Mouse (Mus musculus) intestine, embryonic 15.5 days (tissue): ENCODE measurements at regions not wholly inside any gene's neighbourhood (a gene's known extent, or its start where the extent isn't known, plus 50 kb on each side); places are given as distances from the start of the nearest gene placed in this dataset.
A peak's percentile ranks its signal among the peaks of the same experiment; 100 is the strongest.

Source experiments
- ATAC-seq: fragments of 200-750 bp; cut with Nextera tagmentation; 2 replicates; pipeline ENCODE4 v1.8.0; 2017; ENCODE audit warnings: moderate TSS enrichment, moderate library complexity
- H3K27ac ChIP-seq: fragments of 300-500 bp; sonication (generic); 2 replicates; pipeline ENCODE4 v1.5.1; 2015; ENCODE audit warnings: mild to moderate bottlenecking, inconsistent platforms
- H3K27me3 ChIP-seq: fragments of 300-500 bp; sonication (generic); replicated peaks from 2 replicates; pipeline ENCODE4 v1.6.1; 2015; ENCODE audit warnings: inconsistent platforms
- H3K36me3 ChIP-seq: fragments of 300-500 bp; sonication (generic); 2 replicates; pipeline ENCODE4 v1.6.1; 2015; ENCODE audit warnings: inconsistent platforms
- H3K4me1 ChIP-seq: fragments of 300-500 bp; sonication (generic); replicated peaks from 2 replicates; pipeline ENCODE4 v1.6.1; 2015; ENCODE audit warnings: inconsistent platforms
- H3K4me2 ChIP-seq: fragments of 300-500 bp; sonication (generic); replicated peaks from 2 replicates; pipeline ENCODE4 v1.6.1; 2015; ENCODE audit warnings: mild to moderate bottlenecking, inconsistent platforms
- H3K4me3 ChIP-seq: fragments of 300-500 bp; sonication (generic); replicated peaks from 2 replicates; pipeline ENCODE4 v1.5.1; 2015; ENCODE audit warnings: inconsistent platforms
- H3K9ac ChIP-seq: fragments of 300-500 bp; sonication (generic); 2 replicates; pipeline ENCODE4 v1.6.1; 2015; ENCODE audit warnings: inconsistent platforms
- H3K9me3 ChIP-seq: fragments of 300-500 bp; sonication (generic); 2 replicates; pipeline ENCODE4 v1.6.1; 2016; ENCODE audit warnings: inconsistent platforms
- WGBS: fragments of 180-500 bp; shearing (Covaris S2); methylation state at CpG from one replicate; pipeline ENCODE4 v1.1.7; 2015; 5-methylcytosine and 5-hydroxymethylcytosine counted together

DNA sequence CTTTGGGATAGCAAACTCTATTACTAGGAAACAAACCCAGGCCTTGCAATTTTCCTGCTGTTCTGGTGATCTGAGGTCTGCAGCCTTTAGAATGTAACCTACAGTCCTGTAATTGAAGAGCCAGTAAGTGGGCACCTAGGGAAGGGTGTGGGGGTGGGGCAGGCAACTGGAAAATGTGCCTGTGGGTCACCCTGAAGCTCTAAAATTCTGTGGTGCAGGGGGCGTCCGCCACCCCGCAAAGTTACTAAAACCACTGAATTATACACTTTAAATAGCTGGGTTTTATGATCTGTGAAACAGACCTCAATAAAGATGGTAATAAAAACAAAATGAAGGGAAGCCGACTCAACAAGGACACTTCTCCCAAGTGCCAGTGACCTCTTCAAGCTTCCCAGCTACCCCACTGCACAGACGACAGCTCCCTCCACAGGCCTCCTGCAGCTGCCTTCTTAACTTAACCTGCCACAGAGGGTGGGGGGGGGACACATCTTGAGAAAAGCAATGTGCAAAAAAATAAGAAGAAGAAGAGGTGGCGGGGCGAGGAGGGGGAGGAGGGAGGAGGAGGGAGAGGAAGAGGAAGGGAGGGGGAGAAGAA, 205.9 kb downstream of the Xxylt1 start:
- Histone ChIP-seq H3K9me3 (no peaks in the 10 kb centered on the region), H3K27ac (no peak overlapping the region), H3K4me2 (no peak overlapping the region), H3K4me3 (no peak overlapping the region), H3K9ac (no peak overlapping the region), H3K36me3 (no peaks in the 10 kb centered on the region), H3K27me3 (no peaks in the 10 kb centered on the region), H3K4me1 (0 out of 2 replicates have a peak, but pooled peaks cover 2% of the 10 kb centered on the region)
- WGBS: 43% methylated on average over 7 of the region's 7 CpGs
- no peak for ATAC-seq

DNA sequence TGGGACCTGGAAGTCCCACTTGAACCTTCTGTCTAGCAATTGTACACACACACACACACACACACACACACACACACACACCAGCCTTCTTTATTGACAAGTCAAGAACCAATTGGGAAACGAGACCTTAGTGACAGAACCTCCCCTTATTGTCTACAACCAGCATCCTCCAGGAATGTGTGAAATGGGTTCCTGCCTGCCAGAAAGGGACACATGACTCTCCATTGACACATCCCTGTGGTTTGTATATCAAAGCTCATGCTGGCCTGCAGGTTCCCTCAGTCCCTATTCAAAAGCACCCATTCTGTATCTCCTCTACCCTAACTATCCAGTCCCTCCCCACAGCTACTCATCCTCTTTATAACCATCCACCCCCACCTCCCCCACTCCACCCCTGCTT, 202.4 kb downstream of the Xxylt1 start:
- no peak for ATAC-seq
- peaks cover 2% of the 10 kb centered on the region; the same call in 1 of the 2 replicates for H3K4me1 ChIP-seq
- H3K9ac ChIP-seq: no peak overlapping the region
- H3K4me2 ChIP-seq: no peak overlapping the region
- H3K9me3 ChIP-seq: no peaks in the 10 kb centered on the region
- WGBS: 71% methylated on average over 1 of the region's 1 CpGs
- H3K27me3 ChIP-seq: no peaks in the 10 kb centered on the region
- H3K4me3 ChIP-seq: no peak overlapping the region
- H3K27ac ChIP-seq: no peak overlapping the region
- no peaks in the 10 kb centered on the region for H3K36me3 ChIP-seq

DNA sequence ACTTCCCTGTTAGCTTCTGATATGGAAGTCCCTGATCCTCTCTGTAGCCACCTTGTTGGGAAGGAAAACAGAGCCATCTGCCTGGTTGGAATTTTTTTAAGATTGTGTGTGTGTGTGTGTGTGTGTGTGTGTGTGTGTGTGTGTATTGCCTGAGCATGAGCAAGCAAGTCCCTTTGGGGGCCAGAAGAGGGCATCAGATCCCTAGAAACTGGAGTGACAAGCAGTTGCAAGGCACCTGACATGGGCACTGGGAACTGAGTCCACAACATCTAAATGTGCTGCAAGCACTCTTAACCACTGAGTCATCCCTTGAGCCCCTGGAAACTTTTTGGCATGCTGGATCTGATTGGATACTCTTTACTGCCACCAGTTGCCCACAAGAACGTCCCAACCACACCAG, 201.4 kb downstream of the Xxylt1 start:
- no peak for ATAC-seq
- WGBS: 90% methylated on average over 1 of the region's 1 CpGs
- no peaks in the 10 kb centered on the region for H3K36me3 ChIP-seq
- no peak overlapping the region for H3K4me2 ChIP-seq
- no peaks in the 10 kb centered on the region; the same call in 1 of the 2 replicates for H3K4me1 ChIP-seq
- H3K27ac ChIP-seq: no peak overlapping the region
- H3K4me3 ChIP-seq: no peak overlapping the region
- no peak overlapping the region for H3K9ac ChIP-seq
- H3K9me3 ChIP-seq: no peaks in the 10 kb centered on the region
- H3K27me3 ChIP-seq: no peaks in the 10 kb centered on the region

DNA sequence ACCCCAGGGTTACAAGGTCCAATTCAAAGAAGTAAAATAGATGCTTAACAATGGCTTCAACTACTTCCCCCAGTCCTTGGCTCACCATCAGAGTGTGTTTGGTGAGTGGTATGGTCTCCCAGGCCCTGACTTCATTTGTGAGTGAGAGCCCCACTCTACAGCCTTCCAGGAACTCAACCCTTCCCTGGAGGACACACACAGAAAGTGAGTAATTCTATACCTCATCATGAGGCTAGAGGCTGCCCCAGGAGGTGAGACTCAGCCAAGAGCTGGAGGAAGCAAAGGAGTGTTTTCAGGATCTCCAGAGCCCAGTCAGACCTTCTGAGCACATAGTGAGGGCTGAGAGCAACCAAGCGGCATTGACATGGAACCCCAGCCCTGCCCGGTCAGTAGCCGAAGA, 200.6 kb downstream of the Xxylt1 start:
- Histone ChIP-seq H3K4me3 (no peak overlapping the region), H3K9me3 (no peaks in the 10 kb centered on the region), H3K36me3 (no peaks in the 10 kb centered on the region), H3K27ac (no peak overlapping the region), H3K4me2 (no peak overlapping the region), H3K27me3 (no peaks in the 10 kb centered on the region), H3K4me1 (no peaks in the 10 kb centered on the region; the same call in 1 of the 2 replicates), H3K9ac (no peak overlapping the region)
- 91% methylated on average over 3 of the region's 3 CpGs for WGBS
- no peak for ATAC-seq

DNA sequence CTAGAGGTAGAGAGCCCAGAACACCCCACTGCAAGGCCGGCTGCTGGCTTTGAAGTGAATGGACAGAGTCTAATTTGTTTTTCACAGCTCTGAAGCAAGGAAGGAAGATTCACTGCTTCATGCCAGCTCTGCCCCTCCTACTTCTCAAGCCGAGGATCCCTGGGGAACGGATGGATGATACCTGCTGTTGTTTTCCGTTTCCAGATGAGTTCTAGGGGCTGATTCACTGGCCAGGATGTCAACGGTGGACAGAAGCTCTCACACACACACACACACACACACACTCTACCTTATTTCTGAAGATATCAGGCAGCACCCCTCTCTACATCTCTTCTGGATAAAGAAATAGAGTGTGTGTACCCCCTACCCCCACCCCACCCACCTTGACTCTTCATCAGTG, 200.0 kb downstream of the Xxylt1 start:
- Histone ChIP-seq H3K36me3 (no peaks in the 10 kb centered on the region), H3K27ac (no peak overlapping the region), H3K9ac (no peak overlapping the region), H3K9me3 (no peaks in the 10 kb centered on the region), H3K4me1 (no peaks in the 10 kb centered on the region; the same call in 1 of the 2 replicates), H3K4me2 (no peak overlapping the region), H3K27me3 (no peaks in the 10 kb centered on the region), H3K4me3 (no peak overlapping the region)
- WGBS: 62% methylated on average over 5 of the region's 5 CpGs
- no peak for ATAC-seq

DNA sequence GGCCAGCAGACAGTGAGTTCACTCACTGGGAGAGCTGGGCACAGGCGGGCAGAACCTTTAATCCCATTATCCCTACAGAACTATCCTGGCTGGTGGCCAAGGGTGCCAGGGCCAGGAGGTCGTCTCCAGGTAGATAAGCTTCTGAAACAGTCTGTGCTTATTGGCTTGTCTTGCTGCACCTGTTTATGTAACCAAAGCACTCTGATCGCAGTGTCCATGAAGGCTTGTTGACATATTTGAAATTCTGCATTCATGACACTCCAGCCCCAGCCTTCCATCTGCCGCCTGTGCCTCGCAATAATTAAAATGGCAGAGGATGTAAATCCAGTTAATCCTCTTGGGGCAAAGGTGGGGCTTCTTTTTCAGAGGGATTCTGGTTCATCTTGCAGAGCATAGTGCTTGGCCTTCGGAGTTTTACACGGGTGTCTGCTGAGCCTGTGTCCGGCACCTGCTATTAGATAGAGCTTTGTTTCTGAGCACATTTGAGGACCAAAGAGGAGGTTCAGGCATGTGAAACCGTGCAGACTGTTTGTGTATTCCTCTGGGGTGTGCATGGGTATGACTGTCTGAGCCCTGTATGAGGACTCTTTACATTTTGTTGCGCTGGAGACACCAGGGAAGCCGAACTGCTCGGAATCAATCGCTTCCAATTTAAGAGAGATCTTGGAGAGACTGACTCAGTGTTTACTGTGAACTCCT, 197.6 kb downstream of the Xxylt1 start:
- WGBS: 47% methylated on average over 13 of the region's 13 CpGs

DNA sequence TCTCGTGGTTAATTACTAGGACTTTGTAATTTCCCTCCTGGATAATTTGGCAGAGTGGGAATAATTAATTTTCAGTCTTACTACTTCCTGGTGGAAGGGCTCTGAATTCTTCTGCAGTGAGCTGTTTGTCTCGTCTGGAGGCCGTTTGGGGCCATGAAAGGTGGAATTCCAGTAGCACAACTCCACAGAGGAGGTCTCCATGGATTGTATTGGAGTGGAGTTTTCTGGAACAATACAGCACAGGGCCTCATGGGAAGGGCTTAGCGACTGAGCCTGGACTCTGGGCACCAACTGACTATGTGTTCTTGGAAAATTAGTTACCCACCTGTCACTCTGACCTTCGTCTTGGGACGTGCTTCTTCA, 197.1 kb downstream of the Xxylt1 start:
- no peaks in the 10 kb centered on the region for H3K36me3 ChIP-seq
- peak overlapping the region; percentile 22; the same call in 1 of the 2 replicates for H3K4me2 ChIP-seq
- no peaks in the 10 kb centered on the region for H3K27me3 ChIP-seq
- no peaks in the 10 kb centered on the region for H3K9me3 ChIP-seq
- no peaks in the 10 kb centered on the region; the same call in 1 of the 2 replicates for H3K4me1 ChIP-seq
- no peak overlapping the region for H3K9ac ChIP-seq
- H3K4me3 ChIP-seq: no peak overlapping the region
- no peak overlapping the region for H3K27ac ChIP-seq
- ATAC-seq: peak; percentile 45
- 47% methylated on average over 6 of the region's 6 CpGs for WGBS

More for the DNA sequence above, 197.6 kb downstream of the Xxylt1 start:
- no peaks in the 10 kb centered on the region; the same call in 1 of the 2 replicates for H3K4me1 ChIP-seq
- H3K36me3 ChIP-seq: no peaks in the 10 kb centered on the region
- no peaks in the 10 kb centered on the region for H3K9me3 ChIP-seq
- no peaks in the 10 kb centered on the region for H3K27me3 ChIP-seq
- H3K4me2 ChIP-seq: peak overlapping the region; percentile 22; the same call in 1 of the 2 replicates
- H3K9ac ChIP-seq: no peak overlapping the region
- no peak overlapping the region for H3K4me3 ChIP-seq
- ATAC-seq: peak; percentile 69
- no peak overlapping the region for H3K27ac ChIP-seq

DNA sequence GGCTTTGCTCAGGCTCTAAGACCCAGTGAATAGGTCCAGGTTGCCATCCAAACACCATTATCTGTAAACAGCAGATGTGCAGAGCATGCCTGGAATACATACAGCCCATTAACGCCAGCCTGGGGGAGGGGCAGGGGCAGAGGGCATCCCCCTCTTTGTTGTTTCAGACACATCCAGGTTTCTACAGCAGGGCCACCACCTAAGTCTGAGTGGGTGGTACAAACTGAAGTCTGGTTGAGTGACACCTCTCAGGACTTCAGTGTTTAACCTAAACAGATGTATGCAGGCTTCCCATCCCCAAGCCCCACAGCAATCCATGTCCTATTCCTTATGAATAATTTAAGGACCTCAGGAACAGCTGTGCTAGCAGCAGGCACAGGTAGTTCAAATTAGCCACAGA, 194.2 kb downstream of the Xxylt1 start:
- Histone ChIP-seq H3K4me2 (no peak overlapping the region), H3K27ac (no peak overlapping the region), H3K4me3 (no peak overlapping the region), H3K9me3 (no peaks in the 10 kb centered on the region), H3K36me3 (no peaks in the 10 kb centered on the region), H3K27me3 (no peaks in the 10 kb centered on the region), H3K9ac (no peak overlapping the region), H3K4me1 (no peaks in the 10 kb centered on the region; the same call in 1 of the 2 replicates)
- ATAC-seq: no peak
- 43% methylated on average over 1 of the region's 1 CpGs for WGBS

DNA sequence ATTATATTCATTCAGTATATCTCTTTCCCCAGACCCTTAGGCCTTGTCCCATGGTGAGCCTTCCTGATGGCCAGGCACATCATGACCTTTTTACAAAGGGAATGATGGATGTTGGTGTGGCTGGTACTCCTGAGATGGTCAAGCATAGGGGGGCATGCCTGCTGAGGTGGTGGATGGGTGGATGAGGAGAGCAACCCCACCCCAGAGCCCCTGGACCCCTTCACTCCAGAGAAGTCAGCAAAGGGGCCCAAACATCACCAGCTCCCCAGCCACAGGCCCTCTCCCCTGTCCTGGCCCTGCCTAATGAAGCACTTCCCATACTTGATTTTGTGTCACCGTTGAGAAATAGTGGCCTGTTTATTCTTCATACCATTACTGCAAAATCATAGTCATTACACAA, 193.7 kb downstream of the Xxylt1 start:
- Histone ChIP-seq H3K27ac (no peak overlapping the region), H3K9ac (no peak overlapping the region), H3K4me3 (no peak overlapping the region), H3K27me3 (no peaks in the 10 kb centered on the region), H3K4me1 (no peaks in the 10 kb centered on the region; the same call in 1 of the 2 replicates), H3K9me3 (no peaks in the 10 kb centered on the region), H3K36me3 (no peaks in the 10 kb centered on the region), H3K4me2 (no peak overlapping the region)
- no peak for ATAC-seq
- WGBS: 86% methylated on average over 1 of the region's 1 CpGs

DNA sequence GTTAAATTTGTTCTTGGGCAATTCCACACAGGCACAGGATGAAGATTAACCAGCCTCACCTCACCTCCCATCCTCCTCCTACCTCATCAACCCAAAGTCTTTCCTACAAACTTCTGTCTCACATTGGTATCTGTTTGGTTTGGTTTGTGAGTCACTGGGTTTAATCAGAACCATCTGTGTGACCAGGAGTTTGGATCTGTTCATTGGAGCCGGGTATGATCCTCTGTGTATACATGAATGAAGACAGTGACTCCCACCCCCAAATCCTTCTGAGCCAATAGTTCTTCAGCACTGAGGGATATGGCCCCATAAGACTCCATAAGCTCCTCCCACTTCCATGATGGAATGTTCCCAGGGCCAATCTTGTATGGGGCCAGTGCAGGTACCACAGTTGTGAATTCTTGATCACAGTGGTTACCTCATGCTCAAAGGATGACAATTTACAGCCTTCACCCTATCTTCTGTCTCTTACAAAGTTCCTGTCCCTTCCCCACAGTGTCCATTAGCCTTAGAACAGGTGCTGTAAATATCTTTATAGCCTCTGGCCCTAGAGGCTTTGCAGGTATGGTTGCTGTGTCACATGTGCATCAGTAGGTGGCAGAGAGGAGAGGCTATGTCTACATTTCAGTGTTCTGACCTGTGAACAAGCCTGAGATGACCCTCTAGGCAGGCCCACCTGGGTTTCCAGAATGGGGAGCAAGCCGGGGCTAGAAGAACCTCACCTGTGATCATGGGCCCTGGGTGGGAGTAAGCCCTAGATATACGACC, 192.5 kb downstream of the Xxylt1 start:
- H3K27me3 ChIP-seq: no peaks in the 10 kb centered on the region
- no peak overlapping the region for H3K9ac ChIP-seq
- WGBS: 83% methylated on average over 3 of the region's 3 CpGs
- no peak for ATAC-seq
- H3K4me2 ChIP-seq: no peak overlapping the region
- H3K4me3 ChIP-seq: no peak overlapping the region
- no peaks in the 10 kb centered on the region; the same call in 1 of the 2 replicates for H3K4me1 ChIP-seq
- no peak overlapping the region for H3K27ac ChIP-seq
- H3K9me3 ChIP-seq: no peaks in the 10 kb centered on the region
- no peaks in the 10 kb centered on the region for H3K36me3 ChIP-seq

DNA sequence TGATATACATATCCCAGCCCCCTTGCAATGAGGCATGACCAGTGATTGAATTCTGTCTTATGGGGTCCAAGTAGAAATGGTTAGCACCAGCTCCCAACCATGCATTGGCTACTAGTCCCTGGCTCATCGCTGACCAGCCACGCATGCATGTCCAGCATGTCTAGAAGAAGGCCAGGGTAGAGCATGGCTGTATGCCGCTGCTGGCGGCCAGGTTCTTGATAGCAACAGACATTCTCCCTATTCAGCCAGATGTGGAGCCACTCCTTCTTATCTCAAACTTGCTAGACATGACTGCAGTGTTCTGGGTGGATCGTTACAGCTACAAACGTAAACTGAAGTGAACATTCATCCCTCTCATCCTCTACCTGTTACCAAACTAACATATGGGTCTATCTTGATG, 188.6 kb downstream of the Xxylt1 start:
- ATAC-seq: no peak
- no peaks in the 10 kb centered on the region for H3K36me3 ChIP-seq

DNA sequence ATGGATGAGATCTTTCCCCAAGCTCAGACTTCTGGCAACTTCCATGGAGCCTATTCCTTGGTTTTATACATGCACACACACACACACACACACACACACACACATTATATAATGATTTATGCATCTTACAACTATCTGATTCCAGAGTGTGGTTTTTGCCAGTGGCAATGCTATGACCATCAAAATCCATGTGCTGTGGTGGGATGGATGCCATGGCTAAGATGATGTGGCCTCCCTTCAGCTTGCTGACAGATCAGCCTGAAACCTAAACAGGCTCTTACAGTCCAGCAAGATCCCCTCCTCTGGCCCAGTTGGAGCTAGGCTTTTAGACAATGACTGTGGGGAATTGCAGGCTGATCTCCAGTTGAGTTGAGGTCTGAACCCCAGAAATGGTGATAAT, 187.1 kb downstream of the Xxylt1 start:
- no peaks in the 10 kb centered on the region for H3K36me3 ChIP-seq
- no peaks in the 10 kb centered on the region for H3K27me3 ChIP-seq
- no peak for ATAC-seq
- no peak overlapping the region for H3K9ac ChIP-seq
- no peak overlapping the region for H3K27ac ChIP-seq
- no peak overlapping the region for H3K4me2 ChIP-seq
- no peaks in the 10 kb centered on the region for H3K9me3 ChIP-seq
- H3K4me1 ChIP-seq: no peaks in the 10 kb centered on the region
- H3K4me3 ChIP-seq: no peak overlapping the region

More for the DNA sequence above, 188.6 kb downstream of the Xxylt1 start:
- Histone ChIP-seq H3K4me3 (no peak overlapping the region), H3K4me1 (no peaks in the 10 kb centered on the region), H3K4me2 (no peak overlapping the region), H3K9me3 (no peaks in the 10 kb centered on the region), H3K9ac (no peak overlapping the region), H3K27ac (no peak overlapping the region), H3K27me3 (no peaks in the 10 kb centered on the region)
- 94% methylated on average over 6 of the region's 6 CpGs for WGBS
